Mouse (Mus musculus) heart, adult 18-20 months (tissue): ENCODE measurements at regions not wholly inside any gene's neighbourhood (a gene's known extent, or its start where the extent isn't known, plus 50 kb on each side); places are given as distances from the start of the nearest gene placed in this dataset.

Experiments used
- DNase-seq, 2 experiments: peaks; one replicate each; pipeline ENCODE4 v3.0.0; 2021 to 2022; ENCODE audit warnings: mixed read lengths in 1 of 2

DNA sequence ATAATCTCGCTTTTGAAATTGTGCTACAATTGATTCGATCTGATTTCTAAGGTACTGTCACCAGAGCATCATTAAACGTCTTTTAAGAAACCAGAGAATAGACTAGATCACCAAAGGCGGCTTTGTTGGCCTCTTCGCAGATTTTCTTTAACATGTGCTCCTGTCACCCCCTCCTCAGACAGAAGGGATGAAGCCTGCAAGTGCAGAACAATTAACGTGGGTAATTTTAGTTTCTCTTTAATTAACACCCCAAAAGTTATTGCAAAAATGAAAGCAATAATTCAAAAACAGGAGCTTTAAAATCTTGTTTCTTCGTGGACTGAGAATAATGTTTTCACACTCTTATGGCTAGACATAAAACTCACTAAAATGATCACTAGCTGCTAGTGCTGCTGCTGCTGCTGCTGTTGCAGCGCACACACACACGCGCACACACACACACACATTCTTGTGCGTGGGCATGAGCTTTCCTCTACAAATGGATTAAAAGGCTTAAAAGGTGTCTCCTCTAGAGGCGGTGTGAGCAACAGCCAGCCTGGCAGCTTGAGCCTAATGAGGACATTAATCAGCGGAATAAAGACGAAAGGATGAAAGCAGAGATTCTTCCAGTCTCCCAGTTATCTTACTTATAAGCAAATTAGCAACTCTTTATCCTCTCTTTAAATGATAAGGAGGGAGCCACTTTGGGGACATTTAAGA lies 550.5 kb upstream of the Btbd3 start:
- no peak for DNase-seq

GRCm38 (mm10) chr2:137704948-137705723 lies 551.2 kb upstream of the Btbd3 start:
- no peak for DNase-seq

- DNase-seq: no peak
These were observed 551.8 kb upstream of the Btbd3 start for GRCm38 (mm10) chr2:137704565-137704947.

- no peak for DNase-seq
These were observed 552.3 kb upstream of the Btbd3 start for GRCm38 (mm10) chr2:137704051-137704450.

DNA sequence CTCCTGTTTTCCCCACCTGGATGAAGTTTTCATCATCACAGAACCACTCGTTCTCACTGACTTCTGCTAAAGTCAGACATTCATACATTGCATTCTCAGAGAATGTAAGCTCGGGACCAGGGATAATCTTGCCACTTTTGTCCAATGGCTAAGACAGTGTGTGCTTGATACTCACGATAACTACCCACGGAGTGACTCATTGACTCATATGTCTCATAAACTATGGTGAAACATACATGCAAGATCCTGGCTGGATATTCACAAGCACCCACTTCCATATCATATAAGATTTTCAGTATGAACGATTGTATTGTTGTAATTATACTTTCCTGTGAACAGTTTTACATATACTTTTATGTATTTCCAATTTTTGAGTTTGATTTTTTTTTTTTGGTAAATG lies 560.5 kb upstream of the Btbd3 start:
- no peak for DNase-seq

GRCm38 (mm10) chr2:137694020-137694419 lies 562.3 kb upstream of the Btbd3 start:
- DNase-seq: no peak

DNA sequence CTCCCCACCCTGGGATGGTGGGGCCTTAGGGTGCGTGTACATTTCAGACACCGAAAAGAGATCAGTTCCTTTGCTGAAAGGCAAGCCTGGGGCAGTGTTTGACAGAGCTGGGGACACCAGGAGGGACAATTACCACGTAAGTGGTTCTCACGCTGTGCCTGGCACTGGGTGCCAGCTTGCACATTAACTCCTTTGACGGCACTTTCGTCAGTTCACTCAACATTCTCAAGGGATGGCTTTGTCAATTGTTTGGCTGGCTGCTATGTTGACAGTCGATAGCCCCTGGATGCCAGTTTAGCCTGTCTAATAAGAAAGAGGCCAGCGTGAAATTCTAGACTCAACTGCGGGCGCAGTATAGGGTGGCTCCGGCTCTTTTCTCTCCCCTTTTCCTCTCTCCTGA lies 569.2 kb upstream of the Btbd3 start:
- DNase-seq: no peak

- DNase-seq: no peak
These were observed 569.6 kb upstream of the Btbd3 start for GRCm38 (mm10) chr2:137686735-137687134.

- no peak for DNase-seq
These were observed 565.3 kb upstream of the Jag1 start for GRCm38 (mm10) chr2:137681762-137682161.

GRCm38 (mm10) chr2:137663171-137663570 lies 546.7 kb upstream of the Jag1 start:
- DNase-seq: peak; percentile 69 to 75

DNA sequence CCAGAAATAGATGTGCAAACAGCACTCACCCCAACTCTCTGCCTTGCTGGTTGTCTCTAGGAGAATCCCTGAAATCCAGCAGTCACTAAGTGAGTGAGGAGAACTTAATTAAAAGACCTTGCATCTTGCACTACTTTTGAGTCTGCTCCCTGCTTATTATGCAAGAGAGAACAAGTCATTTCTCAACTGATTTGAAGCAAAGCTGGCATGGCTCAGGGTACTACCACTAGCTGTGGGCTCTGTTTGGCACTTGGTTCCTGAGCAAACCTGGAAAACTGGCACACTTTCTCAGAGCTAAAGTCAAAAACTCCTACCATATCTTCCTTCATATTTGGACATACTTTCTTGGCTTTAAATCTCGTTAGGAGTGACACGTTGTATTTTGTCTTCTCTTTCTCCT lies 545.8 kb upstream of the Jag1 start:
- no peak for DNase-seq

GRCm38 (mm10) chr2:137660449-137660848 lies 544.0 kb upstream of the Jag1 start:
- no peak for DNase-seq

DNA sequence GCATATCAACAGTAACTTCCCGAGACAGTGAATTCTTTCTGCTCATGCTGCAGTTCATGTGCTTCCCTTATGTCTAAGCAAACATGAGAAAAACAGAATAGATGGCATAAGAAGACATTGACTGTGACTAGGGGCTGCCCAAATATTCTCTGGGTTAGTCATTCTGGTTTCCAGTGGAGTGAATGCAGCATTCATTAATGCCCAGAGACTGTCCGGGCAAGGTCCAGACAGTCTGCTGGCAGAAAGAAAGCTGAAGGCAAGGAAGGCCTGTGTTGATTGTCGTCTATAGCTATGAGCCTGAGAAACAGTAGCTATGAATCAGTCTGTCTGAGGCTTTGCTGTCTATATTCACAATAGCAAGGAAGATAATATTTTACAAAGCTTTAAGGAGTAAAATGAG lies 537.9 kb upstream of the Jag1 start:
- DNase-seq: no peak

- no peak for DNase-seq
These were observed 527.7 kb upstream of the Jag1 start for GRCm38 (mm10) chr2:137644160-137644559.

DNA sequence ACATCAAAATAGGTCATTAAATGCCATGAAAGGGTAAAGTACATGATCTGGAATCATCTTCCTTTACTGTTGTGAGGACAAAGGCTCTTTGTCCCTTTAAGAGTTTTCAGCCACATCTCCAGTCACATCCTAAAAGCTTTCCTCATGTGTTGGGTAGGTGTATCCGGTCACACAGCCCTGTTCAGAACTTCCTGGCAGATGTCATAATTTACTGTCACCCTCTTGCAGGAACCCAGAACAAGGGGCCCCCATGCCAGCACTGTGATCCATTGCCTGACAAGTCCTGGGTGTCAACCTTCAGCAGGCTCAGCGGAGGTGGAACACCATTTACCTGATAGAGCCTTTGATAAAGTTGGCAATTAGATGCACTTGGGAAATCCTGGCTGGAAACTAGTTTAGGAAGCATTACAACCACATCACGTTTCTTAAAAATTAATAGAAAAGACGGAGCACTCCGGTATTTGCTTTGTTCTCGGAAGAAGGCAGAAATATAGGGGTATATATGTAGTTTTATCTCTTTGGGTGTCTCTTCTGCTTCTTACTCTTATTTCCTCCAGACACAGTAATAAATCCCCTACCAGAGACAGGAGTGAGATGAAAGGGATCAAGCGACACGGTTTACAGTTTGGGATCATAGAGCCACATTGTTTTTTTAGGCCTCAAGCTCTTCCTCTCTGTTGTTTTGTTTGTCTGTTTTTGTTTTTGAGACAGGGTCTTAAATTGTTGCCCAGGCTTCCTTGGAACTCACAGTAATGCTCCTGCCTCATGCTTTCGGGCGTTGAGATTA lies 527.0 kb upstream of the Jag1 start:
- no peak for DNase-seq

- no peak for DNase-seq
These were observed 518.7 kb upstream of the Jag1 start for GRCm38 (mm10) chr2:137635019-137635621.

GRCm38 (mm10) chr2:137616637-137617036 lies 500.2 kb upstream of the Jag1 start:
- DNase-seq: no peak

GRCm38 (mm10) chr2:137613791-137614190 lies 497.3 kb upstream of the Jag1 start:
- no peak for DNase-seq

- peak; percentile 26 to 55 for DNase-seq
These were observed 492.1 kb upstream of the Jag1 start for GRCm38 (mm10) chr2:137608506-137608905.

- no peak for DNase-seq
These were observed 481.7 kb upstream of the Jag1 start for GRCm38 (mm10) chr2:137598136-137598535.

DNA sequence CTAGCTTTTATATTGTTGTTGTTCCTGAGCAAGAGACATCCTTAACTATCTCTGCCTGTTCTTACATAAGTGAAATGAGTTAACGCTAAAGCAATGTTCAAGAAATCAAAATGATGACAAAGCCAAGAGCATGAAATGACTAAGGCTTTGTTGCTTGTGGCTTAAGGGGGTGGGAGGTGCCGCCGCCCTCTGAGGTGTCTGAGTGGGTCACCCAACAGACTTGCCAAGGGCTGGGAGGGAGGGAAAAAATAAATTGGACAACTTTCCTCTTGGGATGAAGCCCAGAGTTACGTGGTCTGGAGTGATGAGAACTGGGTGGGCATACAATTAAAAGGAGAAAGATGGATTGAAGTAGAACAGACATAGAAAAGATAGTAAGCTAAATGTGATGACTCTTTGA lies 478.1 kb upstream of the Jag1 start:
- DNase-seq: peak; percentile 20 to 32

GRCm38 (mm10) chr2:137591551-137591950 lies 475.1 kb upstream of the Jag1 start:
- DNase-seq: peak; percentile 46 to 70

DNA sequence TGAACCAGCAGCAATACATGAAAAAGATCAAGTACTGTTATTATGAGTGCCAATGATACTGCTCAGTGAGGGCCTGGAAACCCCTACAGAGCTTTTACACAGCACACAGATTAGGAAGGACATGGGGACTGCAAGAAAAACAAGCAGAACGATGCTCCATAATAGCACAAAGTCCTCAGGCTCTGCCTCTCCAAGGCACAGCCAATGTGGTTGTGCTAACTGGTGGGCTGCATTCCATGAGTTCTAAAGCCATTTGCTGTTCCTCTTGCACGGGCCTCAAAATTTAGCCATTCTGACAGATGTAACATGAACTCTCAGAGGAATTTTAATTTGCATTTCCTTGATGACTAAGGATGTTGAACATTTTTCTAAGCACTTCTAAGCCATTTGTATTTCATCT lies 465.0 kb upstream of the Jag1 start:
- DNase-seq: no peak
